Mouse (Mus musculus) midbrain, postnatal 0 days (tissue): ENCODE measurements around the gene Purb. TPM values are rescaled to one million over a fixed set of nuclear protein-coding genes. Genes with fewer than 3 reads are reported as not detected.

Experiments
- ATAC-seq: fragments of 200-750 bp; cut with Nextera tagmentation; 2 replicates; pipeline ENCODE4 v1.8.0; 2017; ENCODE audit warnings: moderate number of reproducible peaks, mild to moderate bottlenecking, moderate TSS enrichment, moderate library complexity; ENCODE audit not compliant: low FRiP score
- DNase-seq: peaks from one replicate; pipeline ENCODE4 v3.0.0-alpha.2; 2015; ENCODE audit warnings: low spot score
- H3K27ac ChIP-seq: fragments of 300-500 bp; sonication (generic); 2 replicates; pipeline ENCODE4 v1.5.1; 2014; ENCODE audit warnings: low read depth, mild to moderate bottlenecking, low read length, mixed read lengths
- H3K27me3 ChIP-seq: fragments of 300-500 bp; sonication (generic); 2 replicates; pipeline ENCODE4 v1.6.1; 2014; ENCODE audit warnings: low read length, control low read depth, mixed read lengths; ENCODE audit not compliant: insufficient read depth
- H3K36me3 ChIP-seq: fragments of 300-500 bp; sonication (generic); 2 replicates; pipeline ENCODE4 v1.6.1; 2014; ENCODE audit warnings: low read length, control low read depth, mixed read lengths; ENCODE audit not compliant: insufficient read depth
- H3K4me1 ChIP-seq: fragments of 300-500 bp; sonication (generic); 2 replicates; pipeline ENCODE4 v1.6.1; 2014; ENCODE audit warnings: mild to moderate bottlenecking, control low read depth, antibody characterized with exemption, low read length, mixed read lengths; ENCODE audit not compliant: insufficient read depth
- H3K4me2 ChIP-seq: fragments of 300-500 bp; sonication (generic); 2 replicates; pipeline ENCODE4 v1.6.1; 2014; ENCODE audit warnings: low read depth, mild to moderate bottlenecking, low read length, mixed read lengths; ENCODE audit not compliant: poor library complexity, severe bottlenecking
- H3K4me3 ChIP-seq: fragments of 300-500 bp; sonication (generic); 2 replicates; pipeline ENCODE4 v1.5.1; 2014; ENCODE audit warnings: low read depth, mild to moderate bottlenecking, low read length, moderate library complexity
- H3K9ac ChIP-seq: fragments of 300-500 bp; sonication (generic); replicated peaks from 2 replicates; pipeline ENCODE4 v1.6.1; 2014; ENCODE audit warnings: mild to moderate bottlenecking, low read length, moderate library complexity, mixed read lengths; ENCODE audit not compliant: poor library complexity, severe bottlenecking
- H3K9me3 ChIP-seq: fragments of 300-500 bp; sonication (generic); 2 replicates; pipeline ENCODE4 v1.6.1; 2016; ENCODE audit warnings: low read length, control low read depth
- CTCF ChIP-seq: IDR thresholded peaks from 2 replicates; pipeline ENCODE4 v1.5.1; 2016; ENCODE audit warnings: antibody characterized with exemption, mild to moderate bottlenecking
- WGBS: fragments of 180-500 bp; shearing (Covaris S2); extraction: QIAGEN DNeasy Blood & Tissue Kit; methylation state at CpG from one replicate; pipeline ENCODE4 v1.1.7; 2014; 5-methylcytosine and 5-hydroxymethylcytosine counted together
- polyA plus RNA-seq: library from polyadenylated mRNA; unstranded; fragments of >200 nt; fragmentation: Nextera tagmentation; extraction: Ambion mirVana; gene quantifications from 2 replicates; pipeline ENCODE4 v1.2.1, GENCODE M21; 2015
- total RNA-seq: library from RNA; depleted of rRNA; stranded (reverse); fragments of >200 nt; gene quantifications from 2 replicates; pipeline ENCODE4 v1.2.3, GENCODE M21; 2014; rRNA removed

Purb gene
- total RNA-seq (38.0 and 45.1 TPM in 2 replicates), polyA plus RNA-seq (12.2 and 14.2 TPM in 2 replicates)

DNA sequence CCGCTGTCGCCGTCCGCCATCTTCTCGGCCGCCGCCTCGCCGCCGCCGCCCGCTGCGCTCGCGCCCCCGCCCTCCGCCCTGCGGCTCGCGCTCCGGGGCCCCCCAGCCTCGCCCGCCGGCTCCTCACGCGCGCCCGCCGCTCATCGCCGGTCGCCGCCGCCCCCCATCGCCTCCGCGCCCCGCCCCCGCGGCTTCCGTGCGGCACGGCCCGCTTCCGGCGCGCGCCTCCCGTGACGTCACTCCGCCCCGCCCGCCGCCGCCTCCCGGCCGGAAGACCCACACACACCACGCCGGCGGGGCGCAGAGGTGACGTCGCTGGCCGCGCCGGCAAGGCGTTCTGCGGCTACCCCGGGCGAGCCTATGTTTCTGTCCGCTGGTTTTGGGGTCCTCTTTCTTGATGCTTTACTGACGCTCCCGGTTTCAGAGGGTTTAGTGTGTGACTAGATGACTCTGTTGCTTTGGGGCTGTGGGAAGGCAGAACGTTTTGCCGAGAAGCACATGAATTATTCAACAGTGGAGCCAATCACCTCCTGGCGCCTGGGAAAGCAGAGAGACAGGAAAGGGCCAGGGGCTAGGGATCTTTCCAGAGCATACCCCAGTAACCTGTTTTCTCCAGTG is at the start of gene Purb:
Gene Purb, minus strand, starts transcription at position 51 of the 618 bp plus-strand sequence.
- Histone ChIP-seq H3K27ac (peak within 1 kb of the TSS; percentile 99), H3K4me1 (peaks cover 4% of the 10 kb centered on the region; the same call in 1 of the 2 replicates), H3K36me3 (no peaks in the 10 kb centered on the region), H3K4me3 (peak within 1 kb of the TSS; percentile 68), H3K9me3 (no peaks in the 10 kb centered on the region), H3K9ac (peak within 1 kb of the TSS; percentile 92), H3K4me2 (peak within 1 kb of the TSS; percentile 84), H3K27me3 (no peaks in the 10 kb centered on the region)
- ATAC-seq = peak; percentile 95
- WGBS = under 1% methylated on average over 30 of the region's 76 CpGs
- DNase-seq = peak; percentile 91
- no peak; the same call in 1 of the 2 replicates for TF ChIP-seq CTCF

DNA sequence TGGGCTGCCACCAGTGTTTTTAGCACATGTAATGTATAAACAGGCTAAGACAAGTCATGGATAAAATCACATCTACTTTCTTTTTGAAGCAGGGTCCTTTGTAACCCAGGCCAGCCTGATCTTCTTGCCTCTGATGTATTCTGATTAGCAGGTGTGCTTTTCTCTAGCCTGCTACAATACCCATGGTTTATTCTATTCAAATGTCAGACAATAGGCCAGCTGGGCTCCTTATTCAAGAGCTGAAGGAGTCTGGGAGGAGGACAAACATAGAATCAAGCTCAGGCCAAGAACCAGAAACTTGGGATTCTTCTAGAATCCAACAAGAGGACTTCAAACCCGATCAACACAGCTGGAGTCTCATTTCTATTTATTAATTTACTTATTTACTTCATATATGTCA is 49.5 kb upstream of the Purb start:
- ATAC-seq (no peak), DNase-seq (no peak)
- no peak overlapping the region for H3K4me3 ChIP-seq
- TF ChIP-seq CTCF = no peak
- H3K27ac ChIP-seq = no peak overlapping the region
- H3K9me3 ChIP-seq = no peaks in the 10 kb centered on the region
- peaks cover 19% of the 10 kb centered on the region for H3K36me3 ChIP-seq
- no peaks in the 10 kb centered on the region for H3K27me3 ChIP-seq
- H3K4me1 ChIP-seq = no peaks in the 10 kb centered on the region
- H3K9ac ChIP-seq = no peak overlapping the region
- 39% methylated on average over 1 of the region's 1 CpGs for WGBS
- no peak overlapping the region for H3K4me2 ChIP-seq

DNA sequence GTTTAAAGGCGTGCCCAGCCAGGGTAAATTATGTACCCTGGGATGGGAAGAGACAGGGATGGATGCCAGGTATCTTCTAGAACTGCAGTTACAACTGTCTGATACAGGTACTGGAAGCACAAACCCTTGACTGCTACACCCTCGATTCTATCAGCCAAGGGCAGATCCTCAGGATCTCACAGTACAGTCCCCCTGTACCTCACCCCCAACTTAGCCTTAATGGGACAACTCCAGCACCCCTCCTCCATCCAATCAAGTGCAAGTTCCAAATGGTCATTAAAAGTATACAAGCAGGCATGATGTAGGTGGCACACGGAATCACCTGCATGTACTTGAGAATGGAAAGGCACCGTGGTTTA is 49.1 kb upstream of the Purb start:
- WGBS = 88% methylated on average over 4 of the region's 4 CpGs
- H3K4me3 ChIP-seq = no peak overlapping the region
- no peaks in the 10 kb centered on the region for H3K9me3 ChIP-seq
- H3K9ac ChIP-seq = no peak overlapping the region
- ATAC-seq (no peak), DNase-seq (no peak)
- H3K27me3 ChIP-seq = no peaks in the 10 kb centered on the region
- peaks cover 19% of the 10 kb centered on the region for H3K36me3 ChIP-seq
- no peaks in the 10 kb centered on the region for H3K4me1 ChIP-seq
- no peak overlapping the region for H3K27ac ChIP-seq
- H3K4me2 ChIP-seq = no peak overlapping the region
- no peak for TF ChIP-seq CTCF

DNA sequence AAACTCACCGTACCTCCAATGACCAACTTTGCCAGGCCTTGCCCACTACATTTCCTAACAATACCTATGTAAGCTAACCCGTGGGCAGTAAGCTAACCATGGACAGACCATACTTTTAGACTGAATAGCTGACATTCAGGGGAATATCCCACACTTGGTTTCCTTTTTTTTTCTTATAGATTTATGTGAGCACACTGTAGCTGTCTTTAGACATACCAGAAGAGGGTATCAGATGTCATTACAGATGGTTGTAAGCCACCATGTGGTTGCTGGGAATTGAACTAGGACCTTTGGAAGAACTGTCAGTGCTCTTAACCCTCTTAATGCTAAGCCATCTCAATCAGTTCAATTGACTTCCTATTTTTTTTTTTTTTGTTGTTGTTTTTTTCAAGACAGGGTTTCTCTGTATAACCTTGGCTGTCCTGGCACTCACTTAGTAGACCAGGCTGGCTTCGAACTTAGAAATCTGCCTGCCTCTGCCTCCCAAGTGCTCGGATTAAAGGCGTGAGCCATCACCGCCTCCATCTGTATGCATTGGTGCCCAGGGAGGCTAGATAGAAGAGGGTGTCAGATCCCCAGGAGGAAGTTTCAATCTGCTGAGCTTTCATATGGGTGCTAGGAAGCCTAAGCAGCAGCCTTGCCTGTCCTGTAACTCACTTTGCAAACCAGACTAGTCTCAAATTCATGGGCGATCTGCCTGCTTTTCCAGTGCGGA is 48.6 kb upstream of the Purb start:
- no peaks in the 10 kb centered on the region for H3K9me3 ChIP-seq
- ATAC-seq = no peak
- 92% methylated on average over 8 of the region's 8 CpGs for WGBS
- no peak overlapping the region for H3K27ac ChIP-seq
- no peak overlapping the region for H3K4me3 ChIP-seq
- H3K4me1 ChIP-seq = no peaks in the 10 kb centered on the region
- peaks cover 19% of the 10 kb centered on the region for H3K36me3 ChIP-seq
- H3K27me3 ChIP-seq = no peaks in the 10 kb centered on the region
- no peak for TF ChIP-seq CTCF
- no peak for DNase-seq
- H3K4me2 ChIP-seq = no peak overlapping the region
- no peak overlapping the region for H3K9ac ChIP-seq

DNA sequence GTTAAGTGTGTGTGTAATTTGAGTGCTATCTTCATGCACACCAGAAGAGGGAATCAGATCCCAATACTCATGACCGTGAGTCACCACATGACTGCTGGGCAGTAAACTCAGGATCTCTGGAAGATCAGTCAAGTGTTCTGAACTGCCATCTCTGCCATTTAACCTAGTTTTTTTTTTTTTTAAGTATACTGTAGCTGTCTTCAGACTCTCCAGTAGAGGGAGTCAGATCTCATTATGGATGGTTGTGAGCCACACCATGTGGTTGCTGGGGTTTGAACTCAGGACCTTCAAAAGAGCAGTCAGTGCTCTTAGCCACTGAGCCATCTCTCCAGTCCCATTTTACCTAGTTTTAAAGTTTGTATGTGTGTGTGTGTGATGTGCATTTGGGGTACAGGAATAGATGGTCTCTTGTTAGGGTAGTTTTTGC is 48.0 kb upstream of the Purb start:
- Histone ChIP-seq H3K27ac (no peak overlapping the region), H3K4me1 (no peaks in the 10 kb centered on the region), H3K27me3 (no peaks in the 10 kb centered on the region), H3K9me3 (no peaks in the 10 kb centered on the region), H3K4me3 (no peak overlapping the region), H3K4me2 (no peak overlapping the region), H3K9ac (no peak overlapping the region), H3K36me3 (peaks cover 19% of the 10 kb centered on the region)
- 63% methylated on average over 1 of the region's 1 CpGs for WGBS
- no peak; the same call in 1 of the 2 replicates for TF ChIP-seq CTCF
- no peak for DNase-seq
- no peak for ATAC-seq

DNA sequence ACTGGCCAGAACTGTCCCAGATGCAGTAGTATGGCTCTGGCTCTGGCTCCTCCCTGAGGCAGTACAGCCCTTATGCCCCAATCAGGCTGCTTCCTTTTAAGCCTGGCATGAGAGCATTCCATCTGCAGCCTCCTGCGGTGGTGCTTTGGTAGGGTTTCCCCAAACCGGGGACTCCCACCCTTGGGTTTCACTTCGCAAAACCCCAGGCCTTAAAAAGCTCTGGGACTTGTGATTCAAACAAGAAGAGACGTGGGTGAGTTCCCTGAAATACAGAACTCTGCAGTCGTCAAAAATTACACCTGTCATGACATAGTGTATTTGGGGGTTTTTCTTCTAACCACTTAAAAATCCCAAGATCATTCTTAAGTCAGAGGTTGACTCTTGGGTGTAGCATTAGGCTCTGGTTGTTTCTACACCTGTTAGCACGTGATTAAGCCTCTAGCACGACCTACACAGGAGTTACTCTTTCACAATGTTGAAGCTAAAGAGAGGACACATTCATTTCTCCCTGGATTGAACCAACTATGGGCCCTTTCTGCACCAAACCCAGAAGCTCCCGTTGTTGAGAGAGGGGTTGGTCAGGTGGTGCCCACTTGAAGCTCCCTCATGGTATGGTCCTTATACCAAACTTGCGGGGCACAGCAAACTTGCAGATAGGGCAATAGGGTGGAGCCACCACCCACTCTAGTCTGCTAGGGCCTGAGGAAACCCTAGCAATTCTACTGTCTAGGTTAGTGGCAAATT is 47.2 kb upstream of the Purb start:
- no peak for DNase-seq
- 80% methylated on average over 9 of the region's 9 CpGs for WGBS
- H3K9me3 ChIP-seq = no peaks in the 10 kb centered on the region
- H3K27ac ChIP-seq = no peak overlapping the region
- peaks cover 19% of the 10 kb centered on the region for H3K36me3 ChIP-seq
- H3K4me2 ChIP-seq = no peak overlapping the region
- H3K27me3 ChIP-seq = no peaks in the 10 kb centered on the region
- no peak for ATAC-seq
- H3K9ac ChIP-seq = no peak overlapping the region
- no peak overlapping the region for H3K4me3 ChIP-seq
- no peaks in the 10 kb centered on the region for H3K4me1 ChIP-seq
- no peak for TF ChIP-seq CTCF
